Mouse (Mus musculus) kidney, embryonic 14.5 days (tissue): ENCODE results near the gene Ing5. TPM values are rescaled to one million over a fixed set of nuclear protein-coding genes. Genes with fewer than 3 reads are reported as not detected.
A peak's percentile ranks its signal among the peaks of the same experiment; 100 is the strongest.
"Not testable (repeated sequence)": the region's sequence is repeated elsewhere in the genome, so short reads cannot be mapped to it uniquely, and the experiment has no call there.

ENCODE experiments used
- ATAC-seq: fragments of 200-750 bp; cut with Nextera tagmentation; 2 replicates; pipeline ENCODE4 v1.8.0; 2017; ENCODE audit warnings: moderate number of reproducible peaks, mild to moderate bottlenecking, moderate TSS enrichment, moderate library complexity; ENCODE audit not compliant: low FRiP score, low TSS enrichment
- H3K27ac ChIP-seq: fragments of 300-500 bp; sonication (generic); 2 replicates; pipeline ENCODE4 v1.5.1; 2014; ENCODE audit warnings: low read depth, mild to moderate bottlenecking, low read length, moderate library complexity, mixed read lengths
- H3K27me3 ChIP-seq: fragments of 300-500 bp; sonication (generic); 2 replicates; pipeline ENCODE4 v1.6.1; 2014; ENCODE audit warnings: mild to moderate bottlenecking, low read length; ENCODE audit not compliant: control insufficient read depth, insufficient read depth
- H3K36me3 ChIP-seq: fragments of 300-500 bp; sonication (generic); 2 replicates; pipeline ENCODE4 v1.6.1; 2014; ENCODE audit warnings: low read length, mixed read lengths; ENCODE audit not compliant: control insufficient read depth, insufficient read depth
- H3K4me1 ChIP-seq: fragments of 300-500 bp; sonication (generic); 2 replicates; pipeline ENCODE4 v1.6.1; 2014; ENCODE audit warnings: low read length, mixed read lengths; ENCODE audit not compliant: control insufficient read depth, insufficient read depth
- H3K4me2 ChIP-seq: fragments of 300-500 bp; sonication (generic); replicated peaks from 2 replicates; pipeline ENCODE4 v1.6.1; 2014; ENCODE audit warnings: low read depth, mild to moderate bottlenecking, low read length
- H3K4me3 ChIP-seq: fragments of 300-500 bp; sonication (generic); 2 replicates; pipeline ENCODE4 v1.5.1; 2014; ENCODE audit warnings: mild to moderate bottlenecking, low read length
- H3K9ac ChIP-seq: fragments of 300-500 bp; sonication (generic); 2 replicates; pipeline ENCODE4 v1.6.1; 2014; ENCODE audit warnings: low read depth, mild to moderate bottlenecking, low read length, moderate library complexity
- H3K9me3 ChIP-seq: fragments of 300-500 bp; sonication (generic); 2 replicates; pipeline ENCODE4 v1.6.1; 2016; ENCODE audit warnings: low read length; ENCODE audit not compliant: control insufficient read depth
- WGBS: fragments of 180-500 bp; shearing (Covaris S2); extraction: QIAGEN DNeasy Blood & Tissue Kit; methylation state at CpG from one replicate; pipeline ENCODE4 v1.1.7; 2014; 5-methylcytosine and 5-hydroxymethylcytosine counted together
- polyA plus RNA-seq: library from polyadenylated mRNA; unstranded; fragments of >200 nt; fragmentation: Nextera tagmentation; extraction: Ambion mirVana; gene quantifications from 2 replicates; pipeline ENCODE4 v1.2.1, GENCODE M21; 2014

Ing5 gene
- polyA plus RNA-seq: 10.7 and 18.5 TPM in 2 replicates

DNA sequence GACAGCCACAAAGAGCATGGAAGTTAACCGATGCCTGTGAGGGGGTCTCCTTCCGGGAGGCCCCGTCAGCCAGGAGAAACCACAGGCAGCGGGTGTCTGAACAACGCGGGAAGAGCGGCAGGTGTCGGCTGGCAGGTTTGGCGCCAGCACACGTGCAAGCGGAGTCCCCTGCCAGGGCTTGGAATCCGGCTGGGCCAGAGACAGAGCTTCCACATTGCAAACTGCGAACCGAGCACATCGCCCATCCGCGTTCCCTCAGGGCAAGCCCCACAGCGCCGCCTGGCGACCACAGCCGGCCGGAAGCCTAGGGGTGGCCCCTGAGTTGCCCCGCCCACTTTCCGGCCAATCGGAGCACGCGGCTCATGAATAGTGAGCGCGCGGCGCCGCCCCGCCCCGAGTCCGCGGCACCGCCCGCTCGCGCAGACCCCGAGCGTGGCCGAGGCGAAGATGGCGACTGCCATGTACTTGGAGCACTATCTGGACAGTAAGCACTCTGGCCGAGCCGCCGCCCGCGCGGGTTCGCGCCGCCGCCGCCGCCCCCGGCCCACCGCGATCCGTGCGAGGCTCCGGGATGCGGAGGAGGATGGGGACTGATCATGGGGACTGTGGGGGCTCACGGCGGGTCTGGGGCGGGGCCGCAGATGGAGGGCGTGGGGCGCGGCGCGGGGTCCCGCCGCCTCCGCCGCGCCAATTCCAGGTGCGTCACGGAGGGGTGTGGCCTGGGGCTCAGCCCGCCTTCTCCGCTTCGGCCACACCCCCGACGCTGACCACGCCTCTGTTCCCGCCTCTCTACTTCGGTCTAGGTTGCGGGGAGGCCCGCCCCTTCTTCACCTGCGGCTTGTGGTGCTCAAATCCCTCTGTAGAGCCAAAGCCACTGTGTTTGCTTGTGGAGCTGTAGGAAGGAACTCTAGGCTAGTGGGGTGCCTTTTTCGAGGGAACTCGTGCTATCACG is at the start of gene Ing5:
Gene Ing5, plus strand, starts transcription at position 410 of the 952 bp plus-strand sequence.
- Histone ChIP-seq H3K4me1 (peaks cover 22% of the 10 kb centered on the region), H3K9me3 (no peaks in the 10 kb centered on the region), H3K36me3 (peaks cover 45% of the 10 kb centered on the region), H3K27me3 (no peaks in the 10 kb centered on the region), H3K9ac (peak within 1 kb of the TSS; percentile 91), H3K4me2 (peak within 1 kb of the TSS; percentile 69), H3K4me3 (peak within 1 kb of the TSS; percentile 81), H3K27ac (peak within 1 kb of the TSS; percentile 95)
- ATAC-seq: peak; percentile 95
- WGBS: under 1% methylated on average over 89 of the region's 94 CpGs

- Histone ChIP-seq H3K4me3 (peak within 1 kb of the TSS; percentile 75), H3K9ac (peak within 1 kb of the TSS; percentile 90), H3K4me1 (peaks cover 7% of the 10 kb centered on the region; the same call in 1 of the 2 replicates), H3K9me3 (no peaks in the 10 kb centered on the region), H3K27me3 (no peaks in the 10 kb centered on the region), H3K27ac (peak within 1 kb of the TSS; percentile 88), H3K4me2 (peak within 1 kb of the TSS; percentile 80), H3K36me3 (peaks cover 10% of the 10 kb centered on the region)
- peak; percentile 91 for ATAC-seq
- under 1% methylated on average over 94 of the region's 121 CpGs for WGBS
These were observed 49.0 kb upstream of the Ing5 start, which contains the start of gene Thap4 for GRCm38 (mm10) chr1:93754573-93755290. Gene Thap4, minus strand, starts transcription at chr1:93754864.

- Histone ChIP-seq H3K9ac (peak overlapping the region; percentile 90), H3K36me3 (peaks cover 4% of the 10 kb centered on the region), H3K4me3 (peak overlapping the region; percentile 75), H3K4me2 (peak overlapping the region; percentile 52), H3K9me3 (no peaks in the 10 kb centered on the region), H3K27ac (peak overlapping the region; percentile 88), H3K27me3 (no peaks in the 10 kb centered on the region), H3K4me1 (peaks cover 7% of the 10 kb centered on the region; the same call in 1 of the 2 replicates)
- under 1% methylated on average over 13 of the region's 13 CpGs for WGBS
- no peak; the same call in 1 of the 2 replicates for ATAC-seq
These were observed 48.5 kb upstream of the Ing5 start for GRCm38 (mm10) chr1:93755291-93755610.

GRCm38 (mm10) chr1:93755618-93756017 is 48.1 kb upstream of the Ing5 start:
- Histone ChIP-seq H3K27ac (no peak overlapping the region), H3K36me3 (0 out of 2 replicates have a peak, but pooled peaks cover under 1% of the 10 kb centered on the region), H3K4me2 (peak overlapping the region; percentile 52), H3K27me3 (no peaks in the 10 kb centered on the region), H3K9me3 (no peaks in the 10 kb centered on the region), H3K4me1 (peaks cover 7% of the 10 kb centered on the region; the same call in 1 of the 2 replicates), H3K9ac (peak overlapping the region; percentile 90), H3K4me3 (peak overlapping the region; percentile 75)
- no peak for ATAC-seq
- 27% methylated on average over 7 of the region's 7 CpGs for WGBS

DNA sequence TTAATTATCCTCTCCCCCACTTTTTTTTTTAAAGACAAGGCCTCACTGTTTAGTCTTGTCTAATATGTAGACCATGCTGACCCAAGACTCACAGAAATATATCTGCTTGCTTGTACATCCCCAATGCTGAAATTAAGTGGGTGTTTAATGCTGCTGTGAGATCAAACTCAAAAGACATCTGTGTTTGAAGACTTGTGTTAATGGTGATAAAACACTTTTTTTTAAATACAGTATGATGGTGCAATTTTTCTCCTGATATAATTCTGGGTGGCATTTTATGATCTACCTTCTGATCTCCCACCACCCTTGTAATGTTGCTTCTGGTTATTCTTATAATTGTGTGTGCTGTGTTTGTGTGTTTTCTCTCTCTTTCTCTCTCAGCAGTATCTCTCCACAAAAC is 47.6 kb upstream of the Ing5 start:
- no peaks in the 10 kb centered on the region for H3K27me3 ChIP-seq
- peaks cover 7% of the 10 kb centered on the region; the same call in 1 of the 2 replicates for H3K4me1 ChIP-seq
- no peaks in the 10 kb centered on the region for H3K36me3 ChIP-seq
- no peak overlapping the region for H3K4me3 ChIP-seq
- no peak overlapping the region for H3K27ac ChIP-seq
- no peaks in the 10 kb centered on the region for H3K9me3 ChIP-seq
- peak overlapping the region; percentile 52; the same call in 1 of the 2 replicates for H3K4me2 ChIP-seq
- no peak overlapping the region for H3K9ac ChIP-seq
- ATAC-seq: no peak

DNA sequence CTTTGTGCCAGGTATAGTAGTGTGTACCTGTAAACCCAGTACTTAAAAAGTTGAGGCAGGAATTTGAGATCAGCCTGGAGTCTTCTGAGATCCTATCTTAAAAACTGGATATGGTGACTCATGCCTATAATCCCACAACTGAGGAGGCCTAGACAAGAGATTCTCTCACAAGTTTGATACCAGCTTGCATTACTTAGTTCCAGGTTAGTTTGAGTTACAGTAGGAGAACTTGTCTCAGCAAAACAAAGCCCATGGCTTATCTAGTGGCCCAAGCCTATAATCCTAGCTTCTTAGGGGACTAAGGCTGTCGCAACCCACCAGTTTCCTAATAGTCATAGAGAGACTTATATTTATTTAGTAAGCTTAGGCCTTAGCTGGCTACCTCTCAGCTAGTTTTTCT is 43.7 kb upstream of the Ing5 start:
- Histone ChIP-seq H3K9ac (no peak overlapping the region), H3K4me1 (no peaks in the 10 kb centered on the region; the same call in 1 of the 2 replicates), H3K4me2 (no peak overlapping the region), H3K36me3 (no peaks in the 10 kb centered on the region), H3K9me3 (no peaks in the 10 kb centered on the region), H3K27me3 (no peaks in the 10 kb centered on the region), H3K4me3 (no peak overlapping the region), H3K27ac (no peak overlapping the region)
- 100% methylated on average over 1 of the region's 1 CpGs for WGBS
- no peak for ATAC-seq

DNA sequence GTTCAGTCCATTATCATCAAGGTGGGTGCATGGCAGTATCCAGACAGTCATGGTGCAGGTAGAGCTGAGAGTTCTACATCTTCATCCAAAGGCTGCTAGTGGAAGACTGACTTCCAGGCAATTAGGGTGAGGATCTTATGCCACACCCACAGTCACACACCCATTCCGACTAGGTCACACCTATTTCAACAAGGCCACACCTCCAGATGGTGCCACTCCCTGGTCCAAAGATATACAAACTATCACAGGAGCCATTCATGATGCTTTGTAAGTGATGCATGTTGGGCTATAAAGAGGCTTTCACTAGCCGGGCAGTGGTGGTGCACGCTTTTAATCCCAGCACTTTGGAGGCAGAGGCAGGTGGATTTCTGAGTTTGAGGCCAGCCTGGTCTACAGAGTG is 40.2 kb upstream of the Ing5 start:
- H3K9ac ChIP-seq, H3K36me3 ChIP-seq, H3K9me3 ChIP-seq, H3K4me3 ChIP-seq, H3K27ac ChIP-seq, H3K27me3 ChIP-seq, ATAC-seq, H3K4me1 ChIP-seq, H3K4me2 ChIP-seq: not testable (repeated sequence)
- 88% methylated on average over 3 of the region's 3 CpGs for WGBS

DNA sequence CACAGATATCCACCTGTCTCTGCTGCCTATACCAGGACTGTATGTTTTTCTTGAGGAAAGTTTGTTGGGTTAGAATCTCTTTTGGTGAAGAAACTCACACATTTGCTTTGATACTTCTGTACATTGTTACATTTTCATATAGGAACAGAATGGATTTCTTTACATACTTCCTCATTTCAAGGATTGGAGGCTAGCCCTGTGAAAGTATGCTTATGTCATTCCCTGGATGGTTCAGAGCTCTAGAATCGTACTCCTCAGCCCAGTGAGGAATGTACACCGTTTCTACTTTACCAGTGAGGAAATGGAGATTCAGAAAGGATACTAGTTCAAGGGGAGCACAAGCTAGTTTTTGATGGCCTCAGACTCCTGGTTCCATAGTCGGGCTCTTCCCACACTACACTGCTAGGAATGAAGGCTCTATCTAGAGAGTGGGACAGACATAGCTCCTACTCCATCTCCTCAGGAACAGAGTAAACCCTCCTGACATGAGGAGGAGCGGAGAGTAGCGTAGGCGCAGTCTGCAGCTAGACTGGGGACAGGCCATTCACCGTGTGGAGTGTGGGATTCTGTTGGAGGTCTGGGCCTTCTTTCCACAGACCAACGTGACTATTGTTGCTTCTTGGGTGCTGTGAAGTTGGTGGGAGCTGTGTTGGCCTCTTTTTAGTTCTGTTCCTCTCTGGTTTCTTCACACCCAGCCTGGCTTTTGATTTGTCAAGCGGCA is 38.7 kb upstream of the Ing5 start:
- Histone ChIP-seq H3K36me3 (peaks cover 11% of the 10 kb centered on the region; the same call in 1 of the 2 replicates), H3K4me3 (no peak overlapping the region), H3K9me3 (no peaks in the 10 kb centered on the region), H3K27ac (no peak overlapping the region), H3K9ac (no peak overlapping the region), H3K4me1 (no peaks in the 10 kb centered on the region), H3K4me2 (no peak overlapping the region), H3K27me3 (no peaks in the 10 kb centered on the region)
- WGBS: 93% methylated on average over 9 of the region's 9 CpGs
- no peak for ATAC-seq
